Mouse (Mus musculus) stomach, embryonic 15.5 days (tissue): ENCODE data around the gene Galnt17. TPM values are rescaled to one million over a fixed set of nuclear protein-coding genes. Genes with fewer than 3 reads are reported as not detected.

Source experiments
- ATAC-seq: fragments of 200-750 bp; cut with Nextera tagmentation; 2 replicates; pipeline ENCODE4 v1.8.0; 2017; ENCODE audit warnings: low read depth, moderate number of reproducible peaks, moderate TSS enrichment; ENCODE audit not compliant: insufficient read depth, low FRiP score
- H3K27ac ChIP-seq: fragments of 300-500 bp; sonication (generic); 2 replicates; pipeline ENCODE4 v1.5.1; 2015; ENCODE audit warnings: mild to moderate bottlenecking, inconsistent platforms
- H3K27me3 ChIP-seq: fragments of 300-500 bp; sonication (generic); replicated peaks from 2 replicates; pipeline ENCODE4 v1.6.1; 2015; ENCODE audit warnings: inconsistent platforms
- H3K36me3 ChIP-seq: fragments of 300-500 bp; sonication (generic); 2 replicates; pipeline ENCODE4 v1.6.1; 2015; ENCODE audit warnings: inconsistent platforms
- H3K4me1 ChIP-seq: fragments of 300-500 bp; sonication (generic); 2 replicates; pipeline ENCODE4 v1.6.1; 2015; ENCODE audit warnings: inconsistent platforms
- H3K4me2 ChIP-seq: fragments of 300-500 bp; sonication (generic); 2 replicates; pipeline ENCODE4 v1.6.1; 2015; ENCODE audit warnings: mild to moderate bottlenecking, inconsistent platforms
- H3K4me3 ChIP-seq: fragments of 300-500 bp; sonication (generic); replicated peaks from 2 replicates; pipeline ENCODE4 v1.5.1; 2015; ENCODE audit warnings: inconsistent platforms
- H3K9ac ChIP-seq: fragments of 300-500 bp; sonication (generic); 2 replicates; pipeline ENCODE4 v1.6.1; 2015; ENCODE audit warnings: inconsistent platforms
- H3K9me3 ChIP-seq: fragments of 300-500 bp; sonication (generic); 2 replicates; pipeline ENCODE4 v1.6.1; 2016; ENCODE audit warnings: inconsistent platforms
- WGBS: fragments of 180-500 bp; shearing (Covaris S2); methylation state at CpG from one replicate; pipeline ENCODE4 v1.1.7; 2015; 5-methylcytosine and 5-hydroxymethylcytosine counted together
- polyA plus RNA-seq: library from polyadenylated mRNA; unstranded; fragments of >200 nt; fragmentation: Nextera tagmentation; extraction: Ambion mirVana; gene quantifications from 2 replicates; pipeline ENCODE4 v1.2.1, GENCODE M21; 2015

Gene Galnt17
- polyA plus RNA-seq, 1 experiment from 2014 or later = 1.6 TPM

DNA sequence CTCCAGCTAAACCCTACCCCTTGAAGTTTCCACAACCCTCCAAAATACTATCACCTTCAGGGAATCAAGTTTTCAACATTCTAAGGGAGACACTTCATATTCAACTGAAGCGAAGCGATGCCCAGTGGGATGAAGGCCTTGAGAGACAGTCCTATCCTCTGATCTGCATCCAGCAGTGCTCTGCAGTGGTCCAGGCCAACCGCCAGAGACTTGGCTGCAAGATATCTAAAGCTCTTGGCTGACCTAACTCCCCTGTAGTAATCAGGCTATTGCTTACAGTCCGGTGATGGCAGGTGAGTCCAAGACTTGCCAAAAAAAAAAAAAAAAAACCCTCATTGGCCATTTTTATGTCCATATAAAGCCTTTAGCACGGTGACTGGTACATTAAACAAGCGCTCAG, 21.2 kb downstream of the Galnt17 start:
- Histone ChIP-seq H3K4me1 (no peaks in the 10 kb centered on the region), H3K9me3 (no peaks in the 10 kb centered on the region), H3K4me2 (no peak overlapping the region), H3K36me3 (no peaks in the 10 kb centered on the region), H3K4me3 (no peak overlapping the region), H3K9ac (no peak overlapping the region), H3K27me3 (no peaks in the 10 kb centered on the region), H3K27ac (no peak overlapping the region)
- 75% methylated on average over 6 of the region's 6 CpGs for WGBS
- no peak for ATAC-seq

DNA sequence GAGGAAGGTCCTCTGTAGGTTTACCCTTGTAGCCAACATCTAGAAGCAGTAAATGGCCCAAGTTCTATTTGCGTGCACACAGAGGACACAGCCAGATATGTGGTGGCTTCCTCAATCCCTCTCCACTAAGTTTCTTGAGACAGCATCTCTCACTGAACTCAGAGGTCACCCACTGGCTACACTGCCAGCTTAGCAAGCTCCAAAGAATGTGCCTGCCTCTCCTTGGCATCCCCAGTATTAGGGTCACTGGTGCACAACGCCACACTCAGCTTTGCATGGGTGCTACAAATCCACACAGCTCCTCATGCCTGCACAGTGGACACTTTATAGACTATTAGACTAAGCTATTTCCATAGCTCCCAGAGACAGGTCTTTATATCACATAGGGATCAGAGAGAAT, 21.6 kb downstream of the Galnt17 start:
- no peak overlapping the region for H3K4me2 ChIP-seq
- no peak overlapping the region for H3K9ac ChIP-seq
- H3K9me3 ChIP-seq = no peaks in the 10 kb centered on the region
- no peaks in the 10 kb centered on the region for H3K4me1 ChIP-seq
- H3K27me3 ChIP-seq = no peaks in the 10 kb centered on the region
- no peaks in the 10 kb centered on the region for H3K36me3 ChIP-seq
- no peak overlapping the region for H3K27ac ChIP-seq
- ATAC-seq = no peak
- no peak overlapping the region for H3K4me3 ChIP-seq
- 94% methylated on average over 2 of the region's 2 CpGs for WGBS

DNA sequence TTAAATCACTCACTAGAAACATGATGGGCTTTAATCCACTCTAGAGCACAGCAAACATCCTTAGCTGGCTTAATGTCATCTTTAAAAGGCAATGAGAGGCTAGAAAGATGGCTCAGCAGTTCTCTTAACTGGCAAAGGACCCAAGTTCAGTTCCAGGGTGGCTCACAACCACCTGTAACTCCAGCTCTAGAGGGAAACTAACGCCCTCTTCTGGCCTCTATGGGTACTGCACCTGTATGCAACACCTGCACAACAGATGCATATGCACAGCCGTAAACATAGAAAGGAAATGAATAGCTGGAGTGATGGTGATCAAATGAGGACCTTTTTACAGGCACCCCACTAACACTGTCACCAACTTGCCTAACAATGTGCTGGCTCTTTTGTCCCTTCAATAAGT, 27.9 kb downstream of the Galnt17 start:
- Histone ChIP-seq H3K27ac (no peak overlapping the region), H3K4me3 (no peak overlapping the region), H3K4me1 (no peaks in the 10 kb centered on the region), H3K9ac (no peak overlapping the region), H3K36me3 (no peaks in the 10 kb centered on the region), H3K9me3 (no peaks in the 10 kb centered on the region), H3K27me3 (no peaks in the 10 kb centered on the region), H3K4me2 (no peak overlapping the region)
- ATAC-seq = no peak
- 46% methylated on average over 2 of the region's 2 CpGs for WGBS

DNA sequence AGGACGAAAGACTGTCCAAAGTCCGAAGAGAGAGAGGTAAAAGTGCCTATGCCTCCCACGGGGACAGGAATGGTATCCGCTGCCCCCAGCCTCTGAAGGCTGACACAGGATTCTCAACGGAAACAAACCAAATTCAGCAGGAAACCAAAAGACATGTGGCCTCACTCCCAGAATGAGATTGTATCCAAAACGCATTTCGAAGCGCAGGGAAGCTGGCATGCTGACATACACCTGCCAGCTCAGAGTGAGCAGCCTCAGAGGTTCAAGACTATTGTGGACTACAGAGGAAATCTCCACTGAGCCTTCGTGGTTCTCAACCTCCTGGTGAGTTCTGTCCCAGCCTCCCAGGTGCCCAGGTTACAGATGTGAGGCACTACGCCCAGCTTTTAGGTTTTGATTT, 29.0 kb downstream of the Galnt17 start:
- Histone ChIP-seq H3K4me3 (no peak overlapping the region), H3K9ac (no peak overlapping the region), H3K4me2 (no peak overlapping the region), H3K36me3 (no peaks in the 10 kb centered on the region), H3K27ac (no peak overlapping the region), H3K27me3 (no peaks in the 10 kb centered on the region), H3K9me3 (no peaks in the 10 kb centered on the region), H3K4me1 (no peaks in the 10 kb centered on the region)
- WGBS = 72% methylated on average over 10 of the region's 10 CpGs
- ATAC-seq = no peak

DNA sequence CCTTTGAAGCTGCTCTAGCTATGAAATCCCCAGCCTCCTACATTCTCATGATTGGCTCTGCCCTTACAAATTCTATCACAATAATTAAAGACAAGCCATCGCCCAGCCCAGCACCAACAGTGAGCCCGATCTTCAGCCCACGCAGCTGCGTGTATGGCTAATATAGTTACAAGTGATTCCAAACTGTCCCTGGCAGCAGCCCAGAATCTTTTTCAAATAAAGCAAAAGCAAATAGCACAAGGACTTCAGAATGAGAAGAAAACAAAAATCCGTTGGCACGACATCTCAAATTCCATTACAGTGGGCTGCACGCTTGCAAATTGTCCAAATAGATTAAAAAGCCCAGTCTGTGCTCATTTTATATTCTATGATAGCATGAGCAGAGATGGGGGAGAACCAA, 31.1 kb downstream of the Galnt17 start:
- H3K4me2 ChIP-seq = no peak overlapping the region
- no peaks in the 10 kb centered on the region for H3K27me3 ChIP-seq
- ATAC-seq = no peak
- no peak overlapping the region for H3K9ac ChIP-seq
- H3K36me3 ChIP-seq = no peaks in the 10 kb centered on the region
- no peak overlapping the region for H3K4me3 ChIP-seq
- no peak overlapping the region for H3K27ac ChIP-seq
- WGBS = 64% methylated on average over 7 of the region's 7 CpGs
- H3K4me1 ChIP-seq = no peaks in the 10 kb centered on the region
- H3K9me3 ChIP-seq = no peaks in the 10 kb centered on the region

DNA sequence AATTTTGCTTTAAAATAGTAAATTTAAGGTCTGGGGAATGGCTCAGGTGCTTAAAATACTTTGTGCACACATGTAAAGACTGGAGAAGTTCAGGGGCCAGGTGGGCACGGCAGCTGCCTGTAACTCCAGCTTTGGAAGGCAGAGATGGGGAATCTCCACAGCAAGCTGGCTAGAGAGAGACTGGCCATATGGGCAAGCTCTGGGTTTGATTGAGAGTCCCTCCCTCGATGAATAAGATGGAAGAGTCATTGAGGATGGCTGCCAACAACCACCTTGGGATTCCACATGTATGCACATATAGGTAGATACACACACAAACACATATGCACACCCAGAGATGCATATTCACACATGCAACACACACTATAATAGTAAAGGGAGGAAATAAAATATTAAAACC, 42.0 kb downstream of the Galnt17 start:
- H3K9ac ChIP-seq = no peak overlapping the region
- H3K36me3 ChIP-seq = no peaks in the 10 kb centered on the region
- H3K27me3 ChIP-seq = no peaks in the 10 kb centered on the region
- no peak overlapping the region for H3K27ac ChIP-seq
- no peak overlapping the region for H3K4me2 ChIP-seq
- ATAC-seq = no peak
- no peaks in the 10 kb centered on the region for H3K9me3 ChIP-seq
- H3K4me1 ChIP-seq = no peaks in the 10 kb centered on the region
- 75% methylated on average over 2 of the region's 2 CpGs for WGBS
- no peak overlapping the region for H3K4me3 ChIP-seq

DNA sequence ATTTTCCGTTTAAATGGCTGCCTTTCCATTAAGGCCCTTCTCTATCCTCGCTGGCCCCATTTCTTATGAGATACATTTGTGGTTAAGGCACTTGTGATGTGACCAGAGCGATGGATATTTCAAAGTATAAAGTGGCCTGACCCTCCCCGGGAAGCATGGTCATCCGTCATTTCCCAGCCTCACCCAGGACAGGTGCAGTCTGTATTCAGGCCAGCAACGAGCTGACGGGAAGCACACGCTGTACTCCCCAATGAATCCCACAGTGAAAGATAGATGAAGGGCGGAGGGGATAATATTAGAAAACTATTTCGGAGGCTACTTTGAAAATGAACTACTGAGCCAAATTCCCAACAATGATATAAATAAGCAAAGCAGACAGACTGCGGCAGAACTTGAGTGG, 44.2 kb downstream of the Galnt17 start:
- Histone ChIP-seq H3K4me1 (no peaks in the 10 kb centered on the region), H3K36me3 (no peaks in the 10 kb centered on the region), H3K27me3 (no peaks in the 10 kb centered on the region), H3K4me3 (no peak overlapping the region), H3K4me2 (no peak overlapping the region), H3K9ac (no peak overlapping the region), H3K9me3 (no peaks in the 10 kb centered on the region), H3K27ac (no peak overlapping the region)
- no peak for ATAC-seq
- WGBS = 42% methylated on average over 11 of the region's 11 CpGs

DNA sequence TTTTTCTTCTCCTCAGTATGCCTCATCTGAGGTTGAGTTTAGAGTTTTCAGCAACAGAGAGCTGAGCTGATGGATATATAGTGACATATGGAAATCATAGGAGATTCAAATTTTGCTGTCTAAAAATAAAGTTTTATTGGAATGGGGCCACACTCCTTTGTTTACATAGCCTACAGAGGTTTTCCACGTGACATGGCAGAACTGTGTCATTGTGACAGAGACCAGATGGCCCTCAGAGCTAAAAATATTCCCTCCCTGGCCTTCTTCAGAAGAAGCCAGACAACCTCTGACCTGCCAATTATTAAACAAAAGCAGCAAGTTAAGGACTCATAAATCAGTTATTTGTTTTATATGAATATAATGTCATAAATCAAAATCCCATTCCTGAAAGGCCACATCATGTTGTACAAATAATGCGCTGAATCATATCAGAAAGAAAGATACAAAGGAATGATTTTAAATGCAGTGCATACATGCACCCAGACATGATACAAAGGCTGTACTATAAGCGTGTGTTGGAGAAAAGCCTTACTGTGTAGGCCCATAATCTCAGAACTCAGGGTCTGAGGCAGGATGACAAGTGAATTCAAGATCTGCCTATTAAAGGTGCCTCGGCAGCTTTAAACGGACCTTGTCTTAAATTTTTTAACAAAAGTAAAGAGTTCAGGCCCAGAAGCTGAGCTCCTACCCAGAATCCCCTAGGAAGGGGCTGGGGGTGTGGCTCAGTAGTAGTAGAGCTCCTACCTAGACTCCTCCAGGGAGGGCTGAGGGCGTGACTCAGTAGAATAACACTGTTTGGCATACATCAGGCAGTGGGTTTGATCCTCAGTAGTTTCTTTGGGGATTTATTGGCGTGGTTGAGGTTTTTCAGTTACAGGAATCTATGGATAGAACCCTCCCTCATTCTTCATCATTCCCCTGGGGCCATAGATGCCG, 57.3 kb downstream of the Galnt17 start:
- peak; percentile 79 for ATAC-seq
- H3K27me3 ChIP-seq = no peaks in the 10 kb centered on the region
- H3K4me3 ChIP-seq = no peak overlapping the region
- 50% methylated on average over 8 of the region's 8 CpGs for WGBS
- no peak overlapping the region for H3K9ac ChIP-seq
- H3K4me2 ChIP-seq = no peak overlapping the region
- peak overlapping the region; percentile 67 for H3K27ac ChIP-seq
- H3K9me3 ChIP-seq = no peaks in the 10 kb centered on the region
- peaks cover 11% of the 10 kb centered on the region; the same call in 1 of the 2 replicates for H3K4me1 ChIP-seq
- no peaks in the 10 kb centered on the region for H3K36me3 ChIP-seq

DNA sequence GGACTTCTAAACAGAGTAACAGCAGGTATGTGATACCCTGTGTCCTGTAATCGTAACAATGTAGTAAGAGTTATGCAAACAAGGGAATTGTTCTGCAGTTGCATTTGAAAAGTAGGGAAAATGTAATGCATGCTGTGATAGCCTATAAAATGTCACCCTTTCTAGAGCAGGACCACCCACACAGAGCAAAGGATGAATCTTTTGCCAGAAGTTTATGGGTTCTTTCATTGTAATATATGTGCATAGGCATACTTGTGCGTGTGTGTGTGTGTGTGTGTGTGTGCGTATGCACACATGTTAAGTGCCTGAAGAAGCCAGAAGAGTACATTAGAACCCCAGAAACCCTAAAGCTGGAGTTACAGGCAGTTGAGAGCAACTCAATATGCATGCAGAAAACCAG, 59.9 kb downstream of the Galnt17 start:
- Histone ChIP-seq H3K27me3 (no peaks in the 10 kb centered on the region), H3K27ac (no peak overlapping the region), H3K9ac (no peak overlapping the region), H3K36me3 (no peaks in the 10 kb centered on the region), H3K9me3 (no peaks in the 10 kb centered on the region), H3K4me3 (no peak overlapping the region), H3K4me2 (no peak overlapping the region), H3K4me1 (peaks cover 11% of the 10 kb centered on the region; the same call in 1 of the 2 replicates)
- 86% methylated on average over 3 of the region's 3 CpGs for WGBS
- ATAC-seq = no peak

DNA sequence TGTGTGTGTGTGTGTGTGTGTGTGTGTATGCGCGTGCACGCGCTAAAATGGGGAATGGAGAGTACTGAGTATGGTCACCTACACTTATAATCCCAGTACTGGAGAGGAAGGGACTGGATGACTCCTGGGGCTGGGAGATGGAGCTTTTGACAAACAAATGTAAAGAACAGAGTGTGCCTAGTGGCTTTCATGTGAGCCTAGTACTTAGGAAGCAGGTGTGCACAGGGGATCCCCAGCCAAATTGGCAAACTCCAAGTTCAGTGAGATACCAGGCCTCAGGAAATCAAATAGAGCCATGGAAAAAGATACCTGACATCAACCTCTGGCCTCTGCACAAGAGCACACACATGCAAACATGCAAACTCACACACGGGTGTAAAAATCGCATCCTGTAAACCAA, 61.7 kb downstream of the Galnt17 start:
- H3K4me3 ChIP-seq = no peak overlapping the region
- no peak overlapping the region for H3K27ac ChIP-seq
- no peak overlapping the region for H3K9ac ChIP-seq
- H3K27me3 ChIP-seq = no peaks in the 10 kb centered on the region
- peaks cover 6% of the 10 kb centered on the region; the same call in 1 of the 2 replicates for H3K4me1 ChIP-seq
- 86% methylated on average over 6 of the region's 6 CpGs for WGBS
- no peak for ATAC-seq
- no peaks in the 10 kb centered on the region for H3K9me3 ChIP-seq
- H3K4me2 ChIP-seq = no peak overlapping the region
- no peaks in the 10 kb centered on the region for H3K36me3 ChIP-seq

DNA sequence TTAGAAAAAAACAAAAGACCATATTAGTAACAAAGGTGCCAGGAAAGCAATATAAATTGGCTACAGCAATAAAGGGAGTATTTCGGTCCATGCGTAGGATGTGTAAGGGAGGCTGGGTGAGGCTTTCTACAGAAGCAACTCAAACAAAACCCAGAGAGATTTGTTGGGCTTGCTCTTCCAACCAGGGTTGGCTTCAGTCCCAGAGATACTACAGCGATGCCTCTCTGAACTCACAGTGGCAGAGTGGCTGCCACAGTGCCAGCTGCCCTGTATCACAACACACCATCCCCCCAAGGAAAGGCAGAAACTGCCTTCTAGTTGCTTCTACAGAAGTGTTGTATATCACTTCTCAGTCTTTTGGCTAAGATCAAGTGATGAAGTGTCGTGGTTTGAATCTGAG, 66.6 kb downstream of the Galnt17 start:
- H3K9ac ChIP-seq = no peak overlapping the region
- no peaks in the 10 kb centered on the region for H3K9me3 ChIP-seq
- H3K27ac ChIP-seq = no peak overlapping the region
- no peak overlapping the region for H3K4me3 ChIP-seq
- H3K36me3 ChIP-seq = no peaks in the 10 kb centered on the region
- no peak overlapping the region for H3K4me2 ChIP-seq
- H3K4me1 ChIP-seq = no peaks in the 10 kb centered on the region
- 46% methylated on average over 4 of the region's 4 CpGs for WGBS
- no peak for ATAC-seq
- H3K27me3 ChIP-seq = no peaks in the 10 kb centered on the region

DNA sequence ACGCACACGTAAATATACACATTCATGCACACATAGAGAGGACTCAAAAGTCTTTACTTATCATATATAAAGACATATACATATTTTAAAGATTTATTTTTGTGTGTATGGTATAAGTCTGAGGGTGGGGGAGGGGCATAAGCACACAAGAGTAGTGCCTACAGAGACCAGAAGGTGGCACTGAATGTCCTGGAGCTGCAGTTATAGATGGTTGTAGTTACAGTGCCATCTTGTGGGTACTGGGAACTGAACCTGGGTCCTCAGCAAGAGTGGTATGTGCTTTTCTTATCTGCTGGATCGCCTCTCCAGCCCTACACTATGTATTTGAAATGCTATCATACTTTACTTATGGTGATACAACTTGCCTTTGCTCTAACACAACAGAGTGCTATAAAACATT, 68.5 kb downstream of the Galnt17 start:
- no peaks in the 10 kb centered on the region for H3K4me1 ChIP-seq
- ATAC-seq = no peak
- 93% methylated on average over 3 of the region's 3 CpGs for WGBS

More for the DNA sequence above, 68.5 kb downstream of the Galnt17 start:
- Histone ChIP-seq H3K36me3 (no peaks in the 10 kb centered on the region), H3K9me3 (no peaks in the 10 kb centered on the region), H3K27ac (no peak overlapping the region), H3K27me3 (no peaks in the 10 kb centered on the region), H3K9ac (no peak overlapping the region), H3K4me3 (no peak overlapping the region), H3K4me2 (no peak overlapping the region)
